Mouse (Mus musculus) gastrocnemius, postnatal 14 days (tissue): ENCODE results near the gene Efna2. TPM values are rescaled to one million over a fixed set of nuclear protein-coding genes. Genes with fewer than 3 reads are reported as not detected.
A peak's percentile ranks its signal among the peaks of the same experiment; 100 is the strongest.

ENCODE experiments used
- DNase-seq: peaks from one replicate; pipeline ENCODE4 v3.0.0; 2021; ENCODE audit warnings: mixed read lengths
- intact Hi-C: fragments of 180-260 bp; cut with DNase I; formaldehyde crosslinking; loops from one replicate; pipeline ENCODE4 v1.15.1; 2025; ENCODE audit warnings: low total_unique reads
- long read RNA-seq, 2 experiments: library from polyadenylated mRNA; stranded (forward); transcript quantifications; one replicate each; pipeline ENCODE4 v2.0.0; 2021
- total RNA-seq, 2 experiments: library from RNA; stranded (reverse); gene quantifications; 2 replicates each; pipeline ENCODE4 v1.2.3; 2021

Efna2 gene
- under 1 TPM; 0.58 to 0.98 TPM for total RNA-seq
- long read RNA-seq, experiment 1 = 0 reads
- long read RNA-seq, experiment 2, partial matches to known transcripts = 0 of 4 reads
- long read RNA-seq, experiment 2, other reads (novel, unspliced or antisense) = 0 of 4 reads

DNA sequence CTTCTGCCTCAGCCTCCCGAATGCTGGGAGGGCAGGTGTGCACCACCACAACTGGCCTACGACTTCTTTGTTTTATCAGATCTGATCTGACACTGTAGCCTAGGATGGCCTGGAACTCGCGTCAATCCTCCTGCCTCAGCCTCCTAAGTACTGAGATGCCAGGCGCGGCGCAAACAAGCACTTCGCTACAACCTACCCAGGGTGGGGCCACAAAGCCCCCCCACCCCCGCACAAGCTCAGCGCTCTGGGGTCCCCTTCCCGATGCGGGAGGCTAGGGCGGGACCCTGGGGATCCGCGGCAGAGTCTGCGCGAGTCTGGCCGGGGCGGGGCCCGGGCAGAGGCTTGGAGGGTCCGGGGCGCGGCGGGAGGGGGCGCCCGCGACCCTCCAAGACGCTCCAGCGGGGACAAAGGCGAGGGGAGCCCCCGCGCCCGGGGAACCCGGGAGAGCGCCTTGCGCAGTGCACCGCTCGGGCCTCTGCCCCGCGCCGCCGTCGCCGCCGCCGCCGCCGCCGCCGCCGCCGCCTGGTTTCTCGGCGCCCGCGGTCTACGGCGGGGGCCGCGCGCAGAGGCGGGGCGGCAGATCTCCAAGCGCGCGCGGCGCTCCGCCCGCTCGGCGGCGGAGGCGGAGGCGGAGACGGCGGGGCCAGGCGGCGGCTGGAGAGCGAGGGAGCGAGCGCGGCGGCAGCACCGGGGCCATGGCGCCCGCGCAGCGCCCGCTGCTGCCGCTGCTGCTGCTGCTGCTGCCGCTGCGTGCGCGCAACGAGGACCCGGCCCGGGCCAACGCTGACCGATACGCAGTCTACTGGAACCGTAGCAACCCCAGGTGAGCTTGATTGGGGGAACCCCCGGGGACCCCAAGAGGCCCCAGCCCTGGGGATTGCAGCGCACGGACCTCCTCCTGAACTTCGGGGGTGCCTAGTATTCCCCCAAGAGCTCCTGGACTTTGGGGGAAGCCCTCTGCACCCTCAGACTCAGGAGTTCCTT is at the start of gene Efna2:
Gene Efna2, plus strand, starts transcription at position 415 of the 984 bp plus-strand sequence.
- DNase-seq = peak; percentile 46
- intact Hi-C loops = no loop called here

DNA sequence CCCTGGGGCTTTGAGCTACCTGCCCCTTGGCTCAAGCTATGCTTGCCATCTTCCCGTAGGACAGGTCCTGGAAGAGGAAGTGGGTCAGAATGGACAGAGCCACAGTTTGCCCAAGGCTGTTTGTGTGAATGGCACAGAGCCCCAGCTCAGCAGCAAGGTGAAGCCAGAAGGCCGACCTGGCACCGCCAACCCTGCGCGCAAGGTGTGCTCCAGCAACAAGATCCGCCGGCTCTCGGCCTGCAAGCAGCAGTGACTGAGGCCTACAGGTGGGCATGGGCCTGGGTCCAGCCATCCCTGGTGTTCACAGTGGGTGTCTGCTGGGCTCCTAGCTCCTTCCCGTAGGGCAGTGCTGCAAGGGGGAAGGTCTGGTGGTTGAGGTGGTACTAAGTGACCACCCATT is 49.4 kb upstream of the Efna2 start:
- intact Hi-C loops = no loop called here
- DNase-seq = no peak

DNA sequence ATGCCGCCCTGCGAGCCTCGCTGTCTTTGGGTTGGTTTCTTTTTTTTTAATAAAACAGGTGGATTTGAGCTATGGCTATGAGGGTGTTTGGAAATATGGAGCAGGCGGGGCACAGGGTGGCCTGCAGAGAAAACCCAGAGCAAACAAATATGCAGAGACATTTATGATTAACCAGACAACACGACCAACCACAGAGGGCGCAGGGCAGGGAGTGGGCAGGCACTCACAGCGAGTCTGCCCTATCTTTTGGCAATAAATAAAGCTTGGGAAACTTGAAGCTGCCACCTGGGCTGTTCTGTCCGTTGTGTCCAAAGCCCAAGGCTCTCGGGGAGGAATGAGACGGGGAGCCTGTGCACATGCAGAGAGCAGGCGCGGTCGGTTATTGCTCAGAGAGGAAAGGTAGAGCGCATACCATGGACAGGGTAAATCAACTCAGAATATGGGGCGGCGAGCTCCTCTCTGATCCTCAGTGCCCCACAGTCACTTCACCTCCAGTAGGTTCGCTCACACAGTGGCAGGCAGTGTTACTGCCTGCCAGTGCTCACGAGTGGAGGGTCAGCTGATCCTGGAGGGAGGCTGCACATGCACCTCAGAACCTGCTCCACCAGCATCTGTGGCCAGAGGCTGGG is 48.8 kb upstream of the Efna2 start:
- no peak for DNase-seq
- intact Hi-C loops = no loop called here

DNA sequence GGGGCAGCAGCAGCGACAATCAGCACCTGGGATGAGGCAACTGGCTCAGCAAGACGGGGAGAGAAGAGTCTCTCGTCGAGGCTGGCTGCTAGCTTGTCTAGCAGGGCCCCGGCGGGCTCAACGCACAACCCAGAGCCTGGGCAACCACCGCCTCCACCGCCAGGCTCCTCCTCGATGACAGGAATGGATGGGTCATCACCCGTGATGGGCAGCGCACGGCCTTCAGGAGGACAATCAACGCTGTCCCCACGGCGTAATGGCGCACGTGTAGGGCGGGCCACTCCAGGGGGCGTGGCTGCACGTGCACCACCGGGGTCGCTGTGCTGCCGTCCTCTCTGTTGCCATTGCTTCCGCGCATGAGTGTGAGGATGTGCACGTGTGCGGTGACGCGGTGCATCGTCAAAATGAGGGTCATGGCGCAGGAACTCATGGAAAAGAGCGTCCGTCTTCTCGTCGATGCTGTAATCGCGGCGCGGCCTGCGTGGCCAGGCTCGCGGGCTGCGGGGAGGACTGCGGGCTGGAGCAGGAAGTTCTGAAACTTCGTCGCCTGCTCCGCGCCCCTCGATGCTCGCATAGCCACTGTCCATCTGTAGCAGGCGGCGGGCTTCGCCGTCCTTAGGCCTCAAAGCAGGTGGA is 47.8 kb upstream of the Efna2 start:
- intact Hi-C loops = no loop called here
- no peak for DNase-seq

DNA sequence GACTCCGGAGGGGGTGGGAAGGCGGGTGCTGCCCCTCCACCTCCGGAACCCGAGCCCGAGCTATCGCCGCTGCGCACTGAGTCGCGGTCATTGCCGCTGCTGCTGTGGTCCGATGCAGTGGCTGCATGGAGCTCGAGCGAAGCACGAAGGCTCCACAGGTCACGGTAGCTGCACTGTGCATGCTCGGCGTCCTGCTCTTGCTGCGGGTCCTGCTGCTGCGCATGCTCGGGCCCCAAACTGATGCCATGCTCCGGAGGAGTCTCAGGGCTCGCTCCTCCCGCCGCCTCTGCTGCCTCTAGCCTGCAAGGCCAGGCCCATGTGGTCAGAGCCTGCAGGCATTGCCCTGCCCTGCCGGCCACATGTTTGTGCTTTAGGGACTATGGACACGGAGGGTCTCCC is 47.3 kb upstream of the Efna2 start:
- DNase-seq = no peak
- intact Hi-C loops = no loop called here

DNA sequence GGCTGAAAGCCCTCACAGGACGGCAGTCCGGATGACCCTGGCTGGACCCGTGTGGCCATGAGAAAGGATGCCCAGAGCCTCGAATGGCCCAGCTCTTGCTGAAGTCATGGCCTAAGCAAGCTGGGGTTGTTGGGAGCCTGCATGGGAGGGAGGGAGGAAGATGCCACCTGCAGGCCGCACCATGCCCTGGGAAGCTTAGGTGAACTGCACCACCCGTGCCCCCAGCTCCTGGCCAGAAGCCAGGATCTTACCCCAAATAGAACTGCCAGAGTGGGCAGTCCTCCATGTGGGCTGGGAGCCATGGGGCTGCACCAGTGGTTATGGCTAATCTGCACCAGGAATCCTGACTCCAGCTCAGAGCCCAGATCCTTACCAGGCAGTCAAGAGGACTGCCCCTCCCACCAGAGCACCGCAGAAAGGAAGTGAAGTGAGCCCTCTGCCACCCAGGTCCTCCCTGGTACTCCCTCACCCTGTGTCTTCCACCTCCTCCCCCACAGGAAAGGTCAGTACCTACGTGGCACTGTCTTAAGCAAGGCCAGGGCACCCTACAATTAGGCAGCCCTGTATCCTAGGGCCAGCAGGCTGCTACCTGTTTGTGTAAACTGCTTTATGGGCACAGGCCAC is 45.9 kb upstream of the Efna2 start:
- intact Hi-C loops = no loop called here
- DNase-seq = no peak

DNA sequence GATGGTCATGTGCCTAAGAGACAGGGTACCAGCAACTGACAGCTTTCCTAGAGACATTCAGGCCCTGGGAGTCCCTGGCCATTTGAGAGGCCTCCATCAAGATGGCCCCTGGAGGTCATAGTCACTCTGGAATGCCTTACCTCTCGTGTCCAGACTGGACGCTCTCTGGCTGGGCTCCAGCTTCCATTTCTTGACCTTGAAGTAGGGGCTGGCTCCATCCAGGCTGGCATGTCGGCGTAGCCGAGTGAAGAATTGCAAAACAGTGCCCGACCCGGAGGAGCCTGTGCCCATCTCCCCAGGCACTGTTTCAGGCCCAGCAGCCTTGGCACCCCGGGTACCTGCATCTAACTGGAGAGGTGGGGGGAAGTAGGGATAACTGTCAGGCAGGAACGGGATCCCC is 44.9 kb upstream of the Efna2 start:
- intact Hi-C loops = no loop called here
- DNase-seq = no peak

DNA sequence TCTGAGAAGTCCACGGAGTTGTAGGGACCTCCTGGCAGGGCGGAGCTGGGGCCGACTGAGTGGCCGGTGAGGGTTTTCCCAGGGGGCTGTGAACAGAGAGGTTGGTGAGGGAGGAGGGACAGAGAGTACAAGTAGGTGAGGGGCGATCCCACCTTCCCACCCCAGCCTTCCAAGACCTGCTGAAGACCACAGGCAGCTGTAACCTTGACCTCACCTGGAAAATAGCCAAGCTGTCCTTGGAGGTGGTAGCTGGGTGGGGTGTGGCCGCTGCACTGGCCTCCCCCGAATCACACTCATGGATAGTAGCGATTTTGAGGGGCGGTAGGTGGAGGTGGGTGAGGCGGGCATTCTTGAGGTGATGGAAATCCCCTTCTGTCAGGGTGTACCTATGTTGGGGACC is 44.1 kb upstream of the Efna2 start:
- intact Hi-C loops = no loop called here
- DNase-seq = no peak

DNA sequence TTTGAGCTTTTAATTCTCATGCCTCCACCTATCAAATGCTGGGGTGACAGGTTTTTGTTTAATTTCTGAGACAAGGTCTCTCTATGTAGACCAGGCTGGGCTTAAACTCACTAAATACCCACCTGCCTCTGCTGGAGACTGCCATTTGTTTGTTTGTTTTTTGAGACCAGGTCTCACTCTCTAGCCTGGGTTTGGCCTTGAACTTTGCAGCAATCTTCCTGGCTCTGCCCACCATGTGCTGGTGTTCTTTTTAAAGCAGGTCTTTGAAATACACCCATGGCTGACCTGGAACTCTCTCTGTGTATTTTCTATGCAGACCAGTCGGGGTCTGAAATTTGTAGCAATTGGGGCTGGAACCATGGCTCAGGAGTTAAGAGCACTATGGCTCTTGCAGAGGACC is 43.6 kb upstream of the Efna2 start:
- intact Hi-C loops = no loop called here

DNA sequence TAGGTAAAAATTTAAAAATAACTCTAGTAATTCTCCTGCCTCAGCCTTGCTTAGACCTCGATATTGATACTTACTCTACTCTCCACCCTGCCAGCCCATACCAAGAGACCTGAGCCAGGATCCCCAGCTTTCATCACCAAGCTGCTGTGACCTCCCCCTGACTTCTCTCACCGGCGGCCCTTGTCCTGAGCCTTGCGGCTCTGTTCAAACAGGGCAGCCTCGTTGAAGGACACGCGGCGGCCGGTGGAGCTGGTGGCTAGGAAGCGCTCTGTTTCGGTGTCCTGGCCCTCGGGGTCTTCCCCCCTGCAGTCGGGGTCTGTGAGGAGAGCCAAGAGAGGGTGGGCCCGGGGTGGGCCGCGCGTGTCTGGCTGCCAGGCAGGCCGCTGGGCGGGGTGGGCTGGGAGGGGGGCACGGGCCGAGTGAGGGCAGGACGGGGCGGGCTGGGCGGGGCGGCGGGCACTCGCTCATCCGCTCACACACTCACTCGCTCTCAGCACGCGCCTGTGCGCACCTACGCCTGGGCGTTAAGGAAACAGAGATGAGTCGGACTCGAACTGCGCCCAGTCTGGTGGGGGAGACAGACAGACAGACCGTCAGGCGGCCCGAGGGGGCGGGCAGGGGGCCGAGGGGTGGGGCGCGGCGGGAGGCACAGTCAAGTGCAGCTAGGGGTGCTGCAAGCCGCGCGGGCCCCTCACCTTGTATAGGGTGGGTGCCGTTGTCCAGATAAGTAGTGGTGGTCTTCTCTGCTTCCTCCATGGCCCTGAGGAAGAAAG is 42.9 kb upstream of the Efna2 start:
- peak; percentile 17 for DNase-seq
- intact Hi-C loops = no loop called here

More for the DNA sequence above, 43.6 kb upstream of the Efna2 start:
- no peak for DNase-seq

DNA sequence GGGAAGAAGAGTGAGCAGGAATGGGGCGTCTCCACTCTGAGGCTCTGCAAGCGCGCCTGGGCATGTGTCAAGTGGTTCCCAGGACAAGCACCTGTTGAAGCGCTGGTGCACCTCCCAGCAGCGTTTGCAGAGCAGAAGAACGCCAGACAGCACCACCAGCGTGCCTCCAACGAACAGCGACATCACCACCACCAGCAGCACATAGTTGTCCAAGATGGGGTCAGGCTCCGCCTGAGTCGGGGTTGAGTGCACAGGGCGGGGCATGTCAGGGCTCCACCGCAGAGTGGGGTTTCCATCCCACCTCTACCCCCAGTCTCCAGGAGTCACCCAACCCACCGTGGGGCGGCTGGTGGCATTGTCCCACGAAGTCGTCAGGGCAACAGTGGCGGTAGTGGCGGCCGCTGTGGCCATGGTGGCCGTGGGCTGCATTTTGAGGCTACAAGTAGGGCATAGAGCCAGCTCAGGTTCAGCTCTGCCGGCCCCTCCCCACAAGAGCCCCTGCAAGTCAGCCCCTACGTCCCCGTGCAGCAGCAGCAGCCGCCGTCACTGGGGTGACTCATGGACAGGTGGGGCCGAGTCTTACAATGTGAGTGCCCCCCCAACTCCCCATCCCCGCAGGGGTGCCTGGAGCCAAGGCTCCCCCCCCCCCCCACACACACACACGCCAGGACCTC is 42.2 kb upstream of the Efna2 start:
- DNase-seq = no peak
- intact Hi-C loops = no loop called here

DNA sequence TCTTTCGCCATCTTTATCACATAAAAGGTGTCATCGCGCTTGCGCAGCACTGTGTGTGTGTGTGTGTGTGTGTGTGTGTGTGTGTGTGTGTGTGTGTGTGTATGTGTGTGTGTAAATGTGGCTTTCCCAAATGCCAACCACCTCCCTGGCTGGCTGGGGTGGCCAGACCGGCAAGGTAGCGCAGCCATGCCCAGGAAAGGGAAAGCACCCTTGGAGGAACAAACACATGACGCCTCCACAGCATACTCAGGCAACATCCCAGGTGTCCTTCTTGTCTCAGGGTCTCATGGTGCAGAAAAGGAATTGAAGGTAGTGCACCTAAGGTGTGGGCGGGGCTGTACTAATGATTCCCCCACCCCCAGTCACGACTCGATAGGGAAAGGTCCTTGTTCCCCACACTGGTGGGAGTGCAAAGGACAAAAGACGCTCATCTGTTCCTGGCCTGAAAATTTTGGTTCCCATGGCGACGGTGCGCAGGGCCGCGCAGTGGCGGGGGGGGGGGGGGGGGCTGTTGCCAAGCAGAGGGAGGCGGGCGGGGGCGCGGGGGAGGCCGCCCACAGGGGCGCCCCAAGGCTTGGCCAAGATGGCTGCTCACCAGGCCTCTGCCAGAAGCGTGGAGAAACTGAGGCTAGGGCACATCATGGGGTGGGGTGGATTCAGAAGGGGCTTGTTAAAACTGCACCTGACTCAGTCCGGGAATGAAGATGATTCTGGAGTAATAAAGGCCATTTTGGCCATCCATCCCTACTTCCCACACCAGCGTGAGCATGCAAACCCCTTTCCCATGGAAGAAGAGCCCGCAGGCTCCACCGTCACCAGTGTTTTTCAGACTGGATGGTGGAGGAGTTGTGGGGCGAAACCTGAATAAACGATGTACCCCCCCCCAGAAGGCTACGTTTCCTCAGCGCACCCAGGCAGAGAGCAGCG is 41.4 kb upstream of the Efna2 start:
- intact Hi-C loops = no loop called here

DNA sequence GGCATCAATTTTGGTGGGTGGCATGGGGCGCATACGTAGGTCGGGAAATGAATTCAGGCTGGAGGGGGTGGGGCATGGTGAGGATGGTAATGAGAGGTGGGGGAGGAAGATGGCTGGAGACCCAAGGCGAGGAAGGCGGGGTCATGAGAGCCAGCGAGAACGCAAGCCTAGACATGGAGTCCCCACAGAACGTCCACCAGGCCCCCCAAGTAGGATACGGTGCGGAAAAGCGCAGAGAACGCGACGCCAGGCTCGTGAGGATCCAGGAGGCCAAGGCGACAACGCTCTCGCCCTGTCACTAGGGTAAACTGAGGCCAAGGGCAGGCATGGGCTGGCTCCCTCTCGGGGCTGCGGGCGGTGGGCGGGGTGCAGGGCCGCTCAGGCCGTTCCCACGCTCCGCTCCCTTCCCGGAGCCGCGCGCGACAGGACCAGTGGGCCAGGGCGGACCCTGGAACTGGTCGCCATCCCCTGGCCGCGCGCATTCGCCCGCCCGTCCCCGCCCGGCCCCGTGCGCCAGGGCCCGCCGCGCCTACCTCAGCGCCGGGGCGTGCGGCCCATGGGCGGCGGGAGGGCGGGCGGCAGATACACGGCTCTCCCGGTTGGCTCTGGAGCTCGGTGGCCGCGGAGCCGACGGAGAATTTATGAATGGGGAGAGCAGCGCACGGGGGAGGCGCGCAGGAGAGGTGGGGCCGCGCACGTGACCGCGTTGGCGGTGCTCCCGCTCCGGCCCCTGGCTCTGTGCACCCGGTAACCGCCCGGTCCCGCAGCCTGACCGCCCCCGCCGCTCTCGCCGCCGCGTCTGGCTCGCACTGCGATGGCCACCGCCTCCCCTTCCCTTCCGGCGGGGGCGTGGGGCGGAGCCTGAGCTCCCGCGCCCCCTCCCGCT is 40.5 kb upstream of the Efna2 start, which contains the start of gene Atp5d:
Gene Atp5d, plus strand, starts transcription at position 80 of the 886 bp plus-strand sequence.
- intact Hi-C loops = no loop called here
- DNase-seq = no peak

More for the DNA sequence above, 41.4 kb upstream of the Efna2 start:
- DNase-seq = no peak

DNA sequence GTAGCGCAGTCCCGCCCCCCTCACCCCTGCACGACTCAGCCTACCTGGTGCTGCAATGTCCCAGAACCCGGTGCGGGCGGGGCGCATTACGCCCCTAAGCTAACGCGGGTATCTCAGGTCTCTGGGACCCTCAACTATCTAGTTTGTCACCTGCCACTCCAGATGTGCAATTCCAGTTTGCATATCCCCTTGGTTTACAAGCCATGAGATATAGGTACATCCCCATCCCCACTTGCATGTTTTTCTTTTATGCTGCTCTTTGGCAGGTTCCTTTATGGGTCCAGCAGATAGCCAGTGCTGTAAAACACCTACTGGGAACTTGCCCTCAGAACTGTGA is 39.9 kb upstream of the Efna2 start:
- intact Hi-C loops = no loop called here
- DNase-seq = no peak

DNA sequence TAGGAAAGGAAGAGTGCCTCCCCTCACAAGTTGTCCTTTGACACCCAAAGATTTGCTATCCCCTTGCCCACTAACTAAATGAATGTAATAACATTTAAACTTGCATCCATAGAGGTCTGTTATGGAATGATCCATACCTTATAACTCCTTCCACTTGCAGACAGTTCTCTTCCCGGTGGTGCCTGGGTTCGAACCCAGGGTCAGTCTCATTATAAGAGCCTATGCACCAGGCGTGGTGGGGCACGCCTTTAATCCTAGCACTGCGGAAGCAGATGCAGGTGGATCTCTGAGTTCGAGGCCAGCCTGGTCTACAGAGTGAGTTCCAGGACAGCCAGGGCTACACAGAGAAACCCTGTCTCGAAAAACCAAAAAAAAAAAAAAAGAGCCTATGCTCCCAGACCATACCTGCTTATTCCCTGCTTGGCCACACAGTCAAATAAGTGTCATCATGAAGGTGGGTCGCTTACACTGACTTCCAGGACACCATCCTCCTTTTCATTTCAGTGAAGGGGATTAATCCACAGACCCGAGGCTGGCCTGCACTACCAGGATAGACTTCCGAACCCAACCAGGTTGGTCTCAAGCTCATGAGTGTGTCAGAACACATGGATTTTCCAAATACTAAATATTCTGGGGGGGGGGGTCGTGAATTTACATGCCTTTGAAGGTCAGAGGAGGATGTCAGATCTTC is 39.2 kb upstream of the Efna2 start:
- intact Hi-C loops = no loop called here
- DNase-seq = no peak

DNA sequence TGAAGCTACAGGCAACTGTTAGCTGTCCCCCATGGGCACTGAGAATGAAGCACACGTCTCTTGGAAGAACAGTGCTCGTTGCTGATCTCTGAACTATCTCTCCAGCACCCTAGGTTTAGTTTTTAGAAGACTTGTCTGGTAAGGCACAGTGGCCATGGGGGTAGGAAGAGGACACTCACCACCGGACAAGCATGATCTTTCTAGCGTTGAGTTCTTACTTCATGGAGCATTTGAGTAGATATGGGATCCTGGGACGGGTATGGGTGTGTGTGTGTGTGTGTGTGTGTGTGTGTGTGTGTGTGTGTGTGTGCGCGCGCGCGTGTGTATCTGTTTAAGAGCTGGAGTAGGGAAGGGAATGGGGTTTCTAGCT is 38.6 kb upstream of the Efna2 start, which contains the start of gene Cbarp:
Gene Cbarp, minus strand, starts transcription at position 170 of the 370 bp plus-strand sequence.
- intact Hi-C loops = no loop called here
- no peak for DNase-seq
